Mouse (Mus musculus) lung, adult 18-20 months (tissue): ENCODE results near the gene Ccdc6.

Experiments
- DNase-seq, 2 experiments: peaks; one replicate each; pipeline ENCODE4 v3.0.0; 2022; ENCODE audit warnings: mixed read lengths in 2 of 2

The Ccdc6 gene

GRCm38 (mm10) chr10:70096366-70097188 is at the start of gene Ccdc6:
Gene Ccdc6, plus strand, starts transcription at chr10:70097121.
- DNase-seq: peak; percentile 83 to 84

- no peak for DNase-seq
Measured at GRCm38 (mm10) chr10:70049771-70050170, 47.1 kb upstream of the Ccdc6 start.

GRCm38 (mm10) chr10:70055291-70055690 is 41.6 kb upstream of the Ccdc6 start:
- no peak for DNase-seq

- peak; percentile 14 to 41 for DNase-seq
Measured at GRCm38 (mm10) chr10:70057064-70057463, 39.9 kb upstream of the Ccdc6 start.

GRCm38 (mm10) chr10:70060021-70060688 is 36.8 kb upstream of the Ccdc6 start:
- peak; percentile 12 to 39 for DNase-seq

- DNase-seq: peak; percentile 15 to 16
Measured at GRCm38 (mm10) chr10:70060689-70061081, 36.2 kb upstream of the Ccdc6 start.

- DNase-seq: no peak
Measured at GRCm38 (mm10) chr10:70063881-70064555, 32.9 kb upstream of the Ccdc6 start.

- DNase-seq: no peak
Measured at GRCm38 (mm10) chr10:70065191-70065590, 31.7 kb upstream of the Ccdc6 start.

GRCm38 (mm10) chr10:70066497-70067168 is 30.3 kb upstream of the Ccdc6 start:
- no peak for DNase-seq

GRCm38 (mm10) chr10:70067169-70068115 is 29.5 kb upstream of the Ccdc6 start:
- peak; percentile 42 to 63 for DNase-seq

- no peak for DNase-seq
Measured at GRCm38 (mm10) chr10:70069321-70069720, 27.6 kb upstream of the Ccdc6 start.

GRCm38 (mm10) chr10:70071334-70071733 is 25.6 kb upstream of the Ccdc6 start:
- no peak for DNase-seq

- no peak for DNase-seq
Measured at GRCm38 (mm10) chr10:70077452-70077851, 19.5 kb upstream of the Ccdc6 start.

- no peak for DNase-seq
Measured at GRCm38 (mm10) chr10:70080908-70081307, 16.0 kb upstream of the Ccdc6 start.

GRCm38 (mm10) chr10:70081564-70082175 is 15.3 kb upstream of the Ccdc6 start:
- DNase-seq: no peak

GRCm38 (mm10) chr10:70083241-70083640 is 13.7 kb upstream of the Ccdc6 start:
- no peak for DNase-seq

- DNase-seq: peak in 1 of 2 experiments; percentile 38
Measured at GRCm38 (mm10) chr10:70085256-70085961, 11.5 kb upstream of the Ccdc6 start.

- DNase-seq: no peak
Measured at GRCm38 (mm10) chr10:70088788-70089187, 8.1 kb upstream of the Ccdc6 start.

GRCm38 (mm10) chr10:70091876-70092462 is 5.0 kb upstream of the Ccdc6 start:
- no peak for DNase-seq

- DNase-seq: no peak
Measured at GRCm38 (mm10) chr10:70093782-70094181, 3.1 kb upstream of the Ccdc6 start.
